Mouse (Mus musculus) C2C12 (cell line): ENCODE data around the gene Spdye4b. TPM values are rescaled to one million over a fixed set of nuclear protein-coding genes. Genes with fewer than 3 reads are reported as not detected.

ENCODE experiments used
- H3K27me3 ChIP-seq: one replicate; pipeline ENCODE4 v1.6.1; 2011; ENCODE audit not compliant: control insufficient read depth, insufficient read depth, insufficient read length
- H3K36me3 ChIP-seq: one replicate; pipeline ENCODE4 v1.6.1; 2011; ENCODE audit not compliant: control insufficient read depth, insufficient read depth
- H3K4me3 ChIP-seq: one replicate; pipeline ENCODE4 v1.5.1; 2011; ENCODE audit warnings: mild to moderate bottlenecking, control low read depth; ENCODE audit not compliant: poor library complexity, insufficient read depth, severe bottlenecking
- H3K79me2 ChIP-seq: one replicate; pipeline ENCODE4 v1.6.1; 2011; ENCODE audit not compliant: control insufficient read depth, insufficient read depth
- H3K79me3 ChIP-seq: one replicate; pipeline ENCODE4 v1.6.1; 2011; ENCODE audit warnings: low read depth, control low read depth
- H3ac ChIP-seq: one replicate; pipeline ENCODE3; 2011; ENCODE audit warnings: low read depth; ENCODE audit not compliant: control insufficient read depth, insufficient read length
- CEBPB ChIP-seq: IDR thresholded peaks from one replicate; pipeline ENCODE4 v1.6.1; 2011; ENCODE audit warnings: low read depth, mild to moderate bottlenecking, control low read depth, moderate library complexity
- CTCF ChIP-seq: IDR thresholded peaks from one replicate; pipeline ENCODE4 v1.5.1; 2011; ENCODE audit not compliant: control insufficient read depth, insufficient read depth, insufficient read length
- FOSL1 ChIP-seq: IDR thresholded peaks from one replicate; pipeline ENCODE4 v1.8.0; 2011; ENCODE audit warnings: mild to moderate bottlenecking, low read length; ENCODE audit not compliant: poor library complexity, insufficient read depth, severe bottlenecking
- MAX ChIP-seq: IDR thresholded peaks from one replicate; pipeline ENCODE4 v1.6.1; 2011; ENCODE audit warnings: mild to moderate bottlenecking, control low read depth
- MYOD1 ChIP-seq: IDR thresholded peaks from one replicate; pipeline ENCODE4 v1.6.1; 2011; ENCODE audit warnings: low read depth; ENCODE audit not compliant: control insufficient read depth, insufficient read length
- MYOG ChIP-seq: IDR thresholded peaks from one replicate; pipeline ENCODE4 v1.6.1; 2011; ENCODE audit not compliant: control insufficient read depth, insufficient read length; ENCODE audit errors: extremely low read depth
- USF1 ChIP-seq: IDR thresholded peaks from one replicate; pipeline ENCODE4 v1.6.1; 2011; ENCODE audit warnings: low read depth, mild to moderate bottlenecking, control low read depth, moderate library complexity
- polyA plus RNA-seq: library from polyadenylated mRNA; unstranded; fragments of >200 nt; fragmentation: generic; extraction: Trizol; gene quantifications from one replicate; pipeline ENCODE4 v1.2.1, GENCODE M21; 2012; ENCODE audit warnings: missing spikeins

Gene Spdye4b
- polyA plus RNA-seq, 1 experiment = not detected

DNA sequence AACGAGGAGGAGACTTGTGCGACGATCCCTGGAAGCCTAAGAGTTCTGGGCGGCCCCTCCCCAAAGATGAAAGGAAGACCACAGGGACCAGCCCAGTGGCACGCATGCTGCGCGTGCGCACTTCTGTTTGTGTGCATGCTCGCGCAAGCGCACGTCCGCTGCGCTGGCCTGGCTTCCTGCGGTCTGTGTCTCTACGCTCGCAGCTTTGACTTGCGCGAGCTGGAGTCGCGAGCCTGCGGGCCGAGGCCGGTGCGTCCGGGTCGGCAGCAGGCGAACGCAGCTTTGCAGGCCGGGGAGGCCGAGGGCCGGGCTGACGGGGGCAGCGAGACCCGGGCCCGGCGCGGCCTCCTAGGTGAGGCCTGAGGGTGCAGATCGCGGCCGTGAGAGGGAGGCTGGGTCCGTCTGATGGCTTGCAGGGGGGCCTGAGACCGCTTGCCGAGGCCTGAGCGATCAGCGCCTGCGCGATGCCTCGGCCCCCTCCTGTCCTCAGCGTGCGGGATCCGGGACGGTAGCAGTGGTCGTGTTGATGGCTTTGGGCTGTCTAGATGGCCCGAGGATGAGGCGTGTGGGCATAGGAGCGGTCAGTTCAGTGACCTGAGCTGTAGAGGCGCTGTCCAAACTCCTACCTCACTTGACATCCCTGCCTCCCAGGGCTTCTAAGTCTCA is 54.3 kb downstream of the Spdye4b start, which contains the start of gene Zfp12:
Gene Zfp12 (plus strand): TSS at position 136 of the 666 bp plus-strand sequence.
- H3ac ChIP-seq = peak within 1 kb of the TSS; percentile 89
- H3K79me3 ChIP-seq = peaks cover 4% of the 10 kb centered on the region
- H3K36me3 ChIP-seq = peaks cover 17% of the 10 kb centered on the region
- TF ChIP-seq MYOG = no peak
- TF ChIP-seq CTCF = no peak
- TF ChIP-seq USF1 = no peak
- TF ChIP-seq MAX = peak; percentile 13
- no peaks in the 10 kb centered on the region for H3K27me3 ChIP-seq
- H3K4me3 ChIP-seq = peak within 1 kb of the TSS; percentile 50
- peaks cover 19% of the 10 kb centered on the region for H3K79me2 ChIP-seq

DNA sequence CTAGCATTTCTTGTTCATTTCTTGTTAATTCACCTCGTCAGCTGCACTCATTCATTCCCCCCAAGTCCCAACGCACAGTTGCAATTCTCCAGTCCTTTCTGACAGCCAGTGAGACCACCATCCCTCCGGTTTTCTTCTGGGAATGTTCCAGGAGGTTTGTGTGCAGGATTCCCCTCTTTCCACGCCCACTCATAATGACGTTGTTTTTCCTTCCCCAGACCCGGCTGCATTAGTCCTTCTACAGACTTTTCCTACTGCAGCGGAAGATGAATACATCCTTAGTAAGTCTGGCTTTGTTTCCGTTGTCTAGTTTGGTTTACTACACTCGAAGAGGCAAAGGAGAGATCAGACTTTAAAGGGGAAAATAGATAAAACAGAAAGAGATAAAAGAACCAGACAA is 55.2 kb downstream of the Spdye4b start:
- Histone ChIP-seq H3K36me3 (peaks cover 25% of the 10 kb centered on the region), H3ac (no peak overlapping the region), H3K27me3 (no peaks in the 10 kb centered on the region), H3K4me3 (peak overlapping the region; percentile 50), H3K79me2 (peaks cover 19% of the 10 kb centered on the region), H3K79me3 (peaks cover 4% of the 10 kb centered on the region)
- TF ChIP-seq CTCF (no peak), FOSL1 (no peak), MYOD1 (no peak), CEBPB (no peak), MYOG (no peak), MAX (no peak), USF1 (no peak)

DNA sequence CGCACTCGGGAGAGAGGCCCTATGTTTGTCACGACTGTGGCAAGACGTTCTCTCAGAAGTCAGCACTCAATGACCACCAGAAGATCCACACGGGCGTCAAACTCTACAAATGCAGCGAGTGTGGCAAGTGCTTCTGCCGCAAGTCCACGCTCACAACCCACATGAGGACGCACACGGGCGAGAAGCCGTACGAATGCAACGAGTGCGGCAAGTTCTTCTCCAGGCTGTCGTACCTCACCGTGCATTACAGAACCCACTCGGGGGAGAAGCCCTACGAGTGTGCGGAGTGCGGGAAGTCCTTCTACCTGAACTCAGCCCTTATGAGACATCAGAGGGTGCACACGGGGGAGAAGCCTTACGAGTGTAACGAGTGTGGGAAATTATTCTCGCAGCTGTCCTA is 64.1 kb downstream of the Spdye4b start:
- H3K27me3 ChIP-seq = no peaks in the 10 kb centered on the region
- no peaks in the 10 kb centered on the region for H3K79me3 ChIP-seq
- TF ChIP-seq MAX = no peak
- no peak for TF ChIP-seq MYOD1
- no peak for TF ChIP-seq USF1
- no peak for TF ChIP-seq CEBPB
- TF ChIP-seq CTCF = no peak
- TF ChIP-seq FOSL1 = no peak
- no peak for TF ChIP-seq MYOG
- no peak overlapping the region for H3K4me3 ChIP-seq
- H3ac ChIP-seq = no peak overlapping the region
- no peaks in the 10 kb centered on the region for H3K79me2 ChIP-seq
- peaks cover 79% of the 10 kb centered on the region for H3K36me3 ChIP-seq

DNA sequence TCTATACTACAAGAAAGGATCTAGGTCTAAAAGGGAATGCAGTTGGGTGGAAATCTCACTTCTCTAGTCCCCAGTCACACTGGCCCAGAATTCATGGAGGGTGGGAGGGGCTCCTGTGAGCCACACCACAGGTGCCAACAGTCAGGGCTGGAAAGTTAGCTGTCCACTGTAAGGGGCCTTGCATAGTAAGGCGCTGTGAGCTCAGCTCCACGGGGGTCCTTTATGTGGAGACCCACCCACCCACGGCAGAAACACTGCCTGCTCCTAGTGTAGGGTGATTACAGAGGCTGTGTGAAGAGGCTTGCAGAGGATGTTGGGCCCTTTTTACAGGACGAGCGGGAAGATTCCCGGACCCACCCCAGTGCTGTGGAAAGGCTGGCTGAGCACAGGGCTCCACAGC is 71.2 kb downstream of the Spdye4b start:
- no peak overlapping the region for H3ac ChIP-seq
- H3K27me3 ChIP-seq = no peaks in the 10 kb centered on the region
- no peak overlapping the region for H3K4me3 ChIP-seq
- no peak for TF ChIP-seq MYOG
- no peak for TF ChIP-seq USF1
- no peak for TF ChIP-seq MAX
- no peak for TF ChIP-seq FOSL1
- TF ChIP-seq CEBPB = no peak
- no peak for TF ChIP-seq CTCF
- H3K79me2 ChIP-seq = no peaks in the 10 kb centered on the region
- H3K79me3 ChIP-seq = no peaks in the 10 kb centered on the region
- peaks cover 21% of the 10 kb centered on the region for H3K36me3 ChIP-seq

- H3K27me3 ChIP-seq = no peaks in the 10 kb centered on the region
- peaks cover 14% of the 10 kb centered on the region for H3K36me3 ChIP-seq
These were observed 72.0 kb downstream of the Spdye4b start for GRCm38 (mm10) chr5:143252791-143253185.

More at GRCm38 (mm10) chr5:143252791-143253185, 72.0 kb downstream of the Spdye4b start:
- H3K79me3 ChIP-seq = no peaks in the 10 kb centered on the region
- H3ac ChIP-seq = no peak overlapping the region
- TF ChIP-seq MYOD1 (no peak), USF1 (no peak), FOSL1 (no peak), CTCF (no peak)
- H3K79me2 ChIP-seq = no peaks in the 10 kb centered on the region
- H3K4me3 ChIP-seq = no peak overlapping the region
